8 mouse cellular contexts compared by ENCODE assay signal in the genomic region with DNA sequence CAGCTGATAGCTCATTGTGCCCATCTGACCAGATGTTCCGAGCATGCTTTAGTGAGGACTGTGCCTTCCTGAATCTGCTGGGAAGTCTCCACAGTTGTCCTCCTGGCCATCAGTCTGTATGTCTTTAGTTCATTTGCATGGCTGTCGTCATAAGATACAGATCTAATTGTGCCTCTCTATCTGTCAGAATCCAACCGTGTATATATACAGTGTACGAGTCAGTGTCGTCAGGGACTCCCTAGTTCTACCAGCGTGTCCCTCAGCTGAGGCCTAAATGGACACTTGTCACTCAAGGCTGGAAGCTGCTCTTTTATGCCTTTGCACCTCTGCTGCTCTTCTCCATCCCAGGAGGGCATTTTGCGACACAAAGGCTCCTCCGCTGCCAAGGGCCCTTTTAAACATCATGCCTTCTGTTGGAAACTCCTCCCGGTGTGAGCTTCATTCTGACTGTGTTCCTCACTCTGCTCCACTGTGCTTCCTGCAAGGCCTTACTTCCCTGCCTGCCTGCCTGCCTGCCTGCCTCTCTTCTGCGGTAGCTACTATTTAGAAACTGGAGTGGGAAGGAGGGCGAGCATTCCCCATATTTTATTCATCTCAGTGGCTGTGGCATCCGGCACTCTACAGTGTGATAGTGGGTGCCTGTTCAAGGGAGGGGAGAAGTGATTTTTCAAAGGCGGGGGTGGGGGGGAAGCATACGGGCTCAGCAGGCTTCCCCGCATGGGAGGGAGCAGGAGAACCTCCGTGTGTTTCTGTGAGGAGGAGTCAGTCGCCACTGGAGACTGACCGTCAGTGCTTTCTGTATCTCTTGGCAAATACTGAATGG. TPM values are rescaled to one million over a fixed set of nuclear protein-coding genes. Genes with fewer than 3 reads are reported as not detected.
DNase-seq lines count a peak whose midpoint lies in the region; ATAC-seq and TF ChIP-seq lines count a peak whose summit lies in the region.

No protein-coding gene starts in this region.

- peak overlapping the region; percentile 35; the same call in 1 of the 2 replicates for H3K9ac ChIP-seq in heart, embryonic 12.5 days
- H3K9ac ChIP-seq in intestine, postnatal 0 days (ENCODE audit: low read depth, low read length), result no peak overlapping the region

- H3K4me3 ChIP-seq in heart, embryonic 12.5 days, result peak overlapping the region; percentile 32
- no peak overlapping the region for H3K4me3 ChIP-seq in intestine, postnatal 0 days (ENCODE audit: low read depth, low read length)

- DNase-seq in heart, adult 18-20 months, result no peak
- DNase-seq in right cerebral cortex, adult 18-20 months, result peak; percentile 68
- no peak for DNase-seq in right cerebral cortex, postnatal 4 days
- peak; percentile 85 for DNase-seq in telencephalon, adult 2 months (ENCODE audit: low read depth, low spot score)
- DNase-seq in spleen, postnatal 14 days (ENCODE audit: low spot score in 2 of 2), result no peak
- DNase-seq in ovary, adult 18-20 months (ENCODE audit: low spot score), result no peak

- no peaks in the 10 kb centered on the region for H3K9me3 ChIP-seq in heart, embryonic 12.5 days (replicated peaks)
- no peaks in the 10 kb centered on the region for H3K9me3 ChIP-seq in intestine, postnatal 0 days (ENCODE audit: control insufficient read depth)

- peaks cover 32% of the 10 kb centered on the region for H3K27me3 ChIP-seq in heart, embryonic 12.5 days (replicated peaks)
- no peaks in the 10 kb centered on the region for H3K27me3 ChIP-seq in intestine, postnatal 0 days (replicated peaks; ENCODE audit: control insufficient read depth, insufficient read depth, low read length)

- WGBS in heart, embryonic 12.5 days, result 33% methylated on average over 18 of the region's 18 CpGs
- WGBS in intestine, postnatal 0 days, result 53% methylated on average over 18 of the region's 18 CpGs

- peak overlapping the region; percentile 68 for H3K4me2 ChIP-seq in heart, embryonic 12.5 days
- H3K4me2 ChIP-seq in intestine, postnatal 0 days (replicated peaks; ENCODE audit: low read depth), result 0 out of 2 replicates have a peak overlapping the region, but pooled peaks have one; percentile 17

- H3K4me1 ChIP-seq in heart, embryonic 12.5 days (replicated peaks), result peaks cover 14% of the 10 kb centered on the region
- no peaks in the 10 kb centered on the region for H3K4me1 ChIP-seq in intestine, postnatal 0 days (replicated peaks; ENCODE audit: control insufficient read depth, insufficient read depth, low read length)

- no peak overlapping the region for H3K27ac ChIP-seq in heart, embryonic 12.5 days (ENCODE audit: poor library complexity, severe bottlenecking)
- H3K27ac ChIP-seq in intestine, postnatal 0 days (ENCODE audit: low read depth, low read length), result no peak overlapping the region

- H3K36me3 ChIP-seq in heart, embryonic 12.5 days, result no peaks in the 10 kb centered on the region
- no peaks in the 10 kb centered on the region for H3K36me3 ChIP-seq in intestine, postnatal 0 days (ENCODE audit: control insufficient read depth, insufficient read depth)

- TF ChIP-seq CTCF in intestine, postnatal 0 days (IDR thresholded peaks at IDR 0.05; ENCODE audit: low read depth), result no peak

- ATAC-seq in heart, embryonic 12.5 days (ENCODE audit: insufficient number of reproducible peaks, low FRiP score), result no peak
- ATAC-seq in intestine, postnatal 0 days, result no peak

RNA-seq across cellular contexts. Expression of a gene that starts 29.6 kb away (rescaled TPM):
- polyA plus RNA-seq in heart, embryonic 12.5 days (2016; fragmentation: Nextera tagmentation; extraction: Ambion mirVana), result 0.73 and 0.87 TPM in 2 replicates
- total RNA-seq in heart, adult 18-20 months (2021), result 1 to 10 TPM in 1 of 2 experiments, under 1 TPM in 1; 0.15 to 1.2 TPM
- polyA plus RNA-seq in intestine, postnatal 0 days (2015; fragmentation: Nextera tagmentation; extraction: Ambion mirVana), result 1.3 and 1.8 TPM in 2 replicates

Comparison
In these comparisons a context has a peak if more than half of its experiments do, and no peak if none do; other contexts are left out.
1. DNase-seq: peak in right cerebral cortex, adult 18-20 months (single experiment) and telencephalon, adult 2 months (single experiment); none in heart, adult 18-20 months (0 of 2), right cerebral cortex, postnatal 4 days (single experiment), spleen, postnatal 14 days (0 of 2) and ovary, adult 18-20 months (single experiment).